Mouse (Mus musculus): Measurements from ENCODE around the gene Gpr68. TPM values are rescaled to one million over a fixed set of nuclear protein-coding genes. Genes with fewer than 3 reads are reported as not detected.

Gpr68 gene
- total and polyA plus RNA-seq, 2 experiments from 2014 or later = 6.0 to 29.5 TPM

GRCm38 (mm10) chr12:100877936-100878335, 30.1 kb downstream of the Gpr68 start:
- Histone ChIP-seq H3K36me3 (ENCODE audit: insufficient read depth, low read length) (0 out of 2 replicates have a peak, but pooled peaks cover 4% of the 10 kb centered on the region), H3K4me1 (ENCODE audit: insufficient read depth, low read length) (no peaks in the 10 kb centered on the region), H3K27me3 (ENCODE audit: insufficient read depth, low read length) (no peaks in the 10 kb centered on the region), H3K27ac (no peak overlapping the region), H3K4me2 (ENCODE audit: low read depth, low read length) (no peak overlapping the region), H3K9me3 (ENCODE audit: low read length) (no peaks in the 10 kb centered on the region), H3K9ac (replicated peaks; ENCODE audit: low read length) (no peak overlapping the region), H3K4me3 (ENCODE audit: low read length) (no peak overlapping the region)
- no peak for DNase-seq (ENCODE audit: low spot score)
- no peak for ATAC-seq
- WGBS = 70% methylated on average over 6 of the region's 6 CpGs
- no peak for TF ChIP-seq CTCF (IDR thresholded peaks at IDR 0.05; ENCODE audit: low read depth)

GRCm38 (mm10) chr12:100875960-100876359, 32.0 kb downstream of the Gpr68 start:
- H3K9me3 ChIP-seq (ENCODE audit: low read length) = no peaks in the 10 kb centered on the region
- 0 out of 2 replicates have a peak, but pooled peaks cover 4% of the 10 kb centered on the region for H3K36me3 ChIP-seq (ENCODE audit: insufficient read depth, low read length)
- H3K9ac ChIP-seq (replicated peaks; ENCODE audit: low read length) = no peak overlapping the region
- DNase-seq (ENCODE audit: low spot score) (no peak), ATAC-seq (no peak)
- H3K4me1 ChIP-seq (ENCODE audit: insufficient read depth, low read length) = no peaks in the 10 kb centered on the region
- 86% methylated on average over 6 of the region's 6 CpGs for WGBS
- no peaks in the 10 kb centered on the region for H3K27me3 ChIP-seq (ENCODE audit: insufficient read depth, low read length)
- TF ChIP-seq CTCF (IDR thresholded peaks at IDR 0.05; ENCODE audit: low read depth) = no peak
- H3K4me2 ChIP-seq (ENCODE audit: low read depth, low read length) = no peak overlapping the region
- no peak overlapping the region for H3K27ac ChIP-seq
- H3K4me3 ChIP-seq (ENCODE audit: low read length) = no peak overlapping the region

GRCm38 (mm10) chr12:100875553-100875952, 32.4 kb downstream of the Gpr68 start:
- Histone ChIP-seq H3K36me3 (ENCODE audit: insufficient read depth, low read length) (0 out of 2 replicates have a peak, but pooled peaks cover 4% of the 10 kb centered on the region), H3K9ac (replicated peaks; ENCODE audit: low read length) (no peak overlapping the region), H3K4me1 (ENCODE audit: insufficient read depth, low read length) (no peaks in the 10 kb centered on the region), H3K27ac (no peak overlapping the region), H3K9me3 (ENCODE audit: low read length) (no peaks in the 10 kb centered on the region), H3K4me2 (ENCODE audit: low read depth, low read length) (no peak overlapping the region), H3K27me3 (ENCODE audit: insufficient read depth, low read length) (no peaks in the 10 kb centered on the region), H3K4me3 (ENCODE audit: low read length) (no peak overlapping the region)
- 57% methylated on average over 3 of the region's 3 CpGs for WGBS
- DNase-seq (ENCODE audit: low spot score) = no peak
- no peak for TF ChIP-seq CTCF (IDR thresholded peaks at IDR 0.05; ENCODE audit: low read depth)
- ATAC-seq = no peak

- no peak overlapping the region for H3K9ac ChIP-seq (replicated peaks; ENCODE audit: low read length)
- H3K27ac ChIP-seq = no peak overlapping the region
- no peaks in the 10 kb centered on the region for H3K27me3 ChIP-seq (ENCODE audit: insufficient read depth, low read length)
- H3K4me1 ChIP-seq (ENCODE audit: insufficient read depth, low read length) = no peaks in the 10 kb centered on the region
- 83% methylated on average over 3 of the region's 3 CpGs for WGBS
- DNase-seq (ENCODE audit: low spot score) = no peak
- TF ChIP-seq CTCF (IDR thresholded peaks at IDR 0.05; ENCODE audit: low read depth) = no peak
- ATAC-seq = no peak
- H3K4me3 ChIP-seq (ENCODE audit: low read length) = no peak overlapping the region
- H3K4me2 ChIP-seq (ENCODE audit: low read depth, low read length) = no peak overlapping the region
- 0 out of 2 replicates have a peak, but pooled peaks cover 4% of the 10 kb centered on the region for H3K36me3 ChIP-seq (ENCODE audit: insufficient read depth, low read length)
- H3K9me3 ChIP-seq (ENCODE audit: low read length) = no peaks in the 10 kb centered on the region
Measured at GRCm38 (mm10) chr12:100873612-100874011, 34.4 kb downstream of the Gpr68 start.

- ATAC-seq (no peak), DNase-seq (ENCODE audit: low spot score) (no peak)
- WGBS = 85% methylated on average over 2 of the region's 2 CpGs
- H3K4me3 ChIP-seq (ENCODE audit: low read length) = no peak overlapping the region
- H3K4me1 ChIP-seq (ENCODE audit: insufficient read depth, low read length) = 0 out of 2 replicates have a peak, but pooled peaks cover 3% of the 10 kb centered on the region
- no peak for TF ChIP-seq CTCF (IDR thresholded peaks at IDR 0.05; ENCODE audit: low read depth)
- H3K9me3 ChIP-seq (ENCODE audit: low read length) = no peaks in the 10 kb centered on the region
- H3K4me2 ChIP-seq (ENCODE audit: low read depth, low read length) = no peak overlapping the region
- no peaks in the 10 kb centered on the region for H3K27me3 ChIP-seq (ENCODE audit: insufficient read depth, low read length)
- no peak overlapping the region for H3K27ac ChIP-seq
- no peaks in the 10 kb centered on the region for H3K36me3 ChIP-seq (ENCODE audit: insufficient read depth, low read length)
- H3K9ac ChIP-seq (replicated peaks; ENCODE audit: low read length) = no peak overlapping the region
Measured at GRCm38 (mm10) chr12:100871841-100872240, 36.2 kb downstream of the Gpr68 start.

GRCm38 (mm10) chr12:100871234-100871633, 36.8 kb downstream of the Gpr68 start:
- DNase-seq (ENCODE audit: low spot score) = no peak
- H3K4me2 ChIP-seq (ENCODE audit: low read depth, low read length) = no peak overlapping the region
- H3K4me3 ChIP-seq (ENCODE audit: low read length) = no peak overlapping the region
- H3K9ac ChIP-seq (replicated peaks; ENCODE audit: low read length) = no peak overlapping the region
- 0 out of 2 replicates have a peak, but pooled peaks cover 3% of the 10 kb centered on the region for H3K4me1 ChIP-seq (ENCODE audit: insufficient read depth, low read length)
- no peaks in the 10 kb centered on the region for H3K36me3 ChIP-seq (ENCODE audit: insufficient read depth, low read length)
- H3K27me3 ChIP-seq (ENCODE audit: insufficient read depth, low read length) = no peaks in the 10 kb centered on the region
- WGBS = 96% methylated on average over 6 of the region's 6 CpGs
- H3K9me3 ChIP-seq (ENCODE audit: low read length) = no peaks in the 10 kb centered on the region
- H3K27ac ChIP-seq = no peak overlapping the region
- ATAC-seq = no peak
- TF ChIP-seq CTCF (IDR thresholded peaks at IDR 0.05; ENCODE audit: low read depth) = no peak

GRCm38 (mm10) chr12:100868049-100868622, 39.9 kb downstream of the Gpr68 start:
- no peak overlapping the region for H3K4me2 ChIP-seq (ENCODE audit: low read depth, low read length)
- no peaks in the 10 kb centered on the region for H3K27me3 ChIP-seq (ENCODE audit: insufficient read depth, low read length)
- no peak for TF ChIP-seq CTCF (IDR thresholded peaks at IDR 0.05; ENCODE audit: low read depth)
- H3K9me3 ChIP-seq (ENCODE audit: low read length) = no peaks in the 10 kb centered on the region
- 50% methylated on average over 4 of the region's 4 CpGs for WGBS
- DNase-seq (ENCODE audit: low spot score) (no peak), ATAC-seq (no peak)
- no peak overlapping the region for H3K4me3 ChIP-seq (ENCODE audit: low read length)
- H3K36me3 ChIP-seq (ENCODE audit: insufficient read depth, low read length) = no peaks in the 10 kb centered on the region
- no peak overlapping the region for H3K27ac ChIP-seq
- H3K9ac ChIP-seq (replicated peaks; ENCODE audit: low read length) = no peak overlapping the region
- 0 out of 2 replicates have a peak, but pooled peaks cover 3% of the 10 kb centered on the region for H3K4me1 ChIP-seq (ENCODE audit: insufficient read depth, low read length)
